Mouse (Mus musculus) stomach, embryonic 14.5 days (tissue): ENCODE measurements at regions not wholly inside any gene's neighbourhood (a gene's known extent, or its start where the extent isn't known, plus 50 kb on each side); places are given as distances from the start of the nearest gene placed in this dataset.
A peak's percentile ranks its signal among the peaks of the same experiment; 100 is the strongest.

Experiments
- ATAC-seq: fragments of 200-750 bp; cut with Nextera tagmentation; 2 replicates; pipeline ENCODE4 v1.8.0; 2017; ENCODE audit warnings: low read depth, moderate TSS enrichment; ENCODE audit not compliant: insufficient number of reproducible peaks, insufficient read depth, low FRiP score
- H3K27ac ChIP-seq: fragments of 300-500 bp; sonication (generic); 2 replicates; pipeline ENCODE4 v1.5.1; 2014; ENCODE audit warnings: mild to moderate bottlenecking, low read length, moderate library complexity, mixed read lengths
- H3K27me3 ChIP-seq: fragments of 300-500 bp; sonication (generic); 2 replicates; pipeline ENCODE4 v1.6.1; 2014; ENCODE audit warnings: low read length, control low read depth, mixed read lengths; ENCODE audit not compliant: control insufficient read depth, insufficient read depth
- H3K36me3 ChIP-seq: fragments of 300-500 bp; sonication (generic); 2 replicates; pipeline ENCODE4 v1.6.1; 2014; ENCODE audit warnings: mild to moderate bottlenecking, control low read depth, low read length, moderate library complexity, mixed read lengths; ENCODE audit not compliant: control insufficient read depth, insufficient read depth
- H3K4me1 ChIP-seq: fragments of 300-500 bp; sonication (generic); 2 replicates; pipeline ENCODE4 v1.6.1; 2014; ENCODE audit warnings: low read length, control low read depth, mixed read lengths; ENCODE audit not compliant: control insufficient read depth, insufficient read depth
- H3K4me2 ChIP-seq: fragments of 300-500 bp; sonication (generic); replicated peaks from 2 replicates; pipeline ENCODE4 v1.6.1; 2014; ENCODE audit warnings: low read depth, low read length, control low read depth
- H3K4me3 ChIP-seq: fragments of 300-500 bp; sonication (generic); 2 replicates; pipeline ENCODE4 v1.5.1; 2014; ENCODE audit warnings: low read depth, low read length, control low read depth
- H3K9ac ChIP-seq: fragments of 300-500 bp; sonication (generic); replicated peaks from 2 replicates; pipeline ENCODE4 v1.6.1; 2014; ENCODE audit warnings: low read depth, mild to moderate bottlenecking, control low read depth, low read length, moderate library complexity, mixed read lengths
- H3K9me3 ChIP-seq: fragments of 300-500 bp; sonication (generic); 2 replicates; pipeline ENCODE4 v1.6.1; 2016; ENCODE audit warnings: low read depth, low read length, control low read depth; ENCODE audit not compliant: control insufficient read depth
- WGBS: fragments of 180-500 bp; shearing (Covaris S2); extraction: QIAGEN DNeasy Blood & Tissue Kit; methylation state at CpG from one replicate; pipeline ENCODE4 v1.1.7; 2014; 5-methylcytosine and 5-hydroxymethylcytosine counted together

- no peaks in the 10 kb centered on the region; the same call in 1 of the 2 replicates for H3K4me1 ChIP-seq
- no peak overlapping the region for H3K4me3 ChIP-seq
- 76% methylated on average over 7 of the region's 7 CpGs for WGBS
- no peaks in the 10 kb centered on the region for H3K9me3 ChIP-seq
- no peaks in the 10 kb centered on the region for H3K27me3 ChIP-seq
- no peak for ATAC-seq
- H3K4me2 ChIP-seq: no peak overlapping the region
- H3K36me3 ChIP-seq: no peaks in the 10 kb centered on the region
- no peak overlapping the region for H3K9ac ChIP-seq
- H3K27ac ChIP-seq: no peak overlapping the region
Measured at GRCm38 (mm10) chr17:4834571-4834970, 159.6 kb upstream of the Arid1b start.

- Histone ChIP-seq H3K9me3 (no peaks in the 10 kb centered on the region), H3K27me3 (no peaks in the 10 kb centered on the region), H3K9ac (no peak overlapping the region), H3K36me3 (no peaks in the 10 kb centered on the region), H3K27ac (no peak overlapping the region), H3K4me1 (no peaks in the 10 kb centered on the region; the same call in 1 of the 2 replicates), H3K4me3 (no peak overlapping the region), H3K4me2 (no peak overlapping the region)
- no peak for ATAC-seq
- 70% methylated on average over 8 of the region's 8 CpGs for WGBS
Measured at GRCm38 (mm10) chr17:4835065-4835705, 158.9 kb upstream of the Arid1b start.

- Histone ChIP-seq H3K4me3 (no peak overlapping the region), H3K9ac (no peak overlapping the region), H3K36me3 (no peaks in the 10 kb centered on the region), H3K4me2 (no peak overlapping the region), H3K4me1 (no peaks in the 10 kb centered on the region), H3K27ac (no peak overlapping the region), H3K9me3 (no peaks in the 10 kb centered on the region), H3K27me3 (no peaks in the 10 kb centered on the region)
- 88% methylated on average over 3 of the region's 3 CpGs for WGBS
- ATAC-seq: no peak
Measured at GRCm38 (mm10) chr17:4840123-4840522, 154.0 kb upstream of the Arid1b start.

- no peaks in the 10 kb centered on the region for H3K9me3 ChIP-seq
- no peaks in the 10 kb centered on the region for H3K27me3 ChIP-seq
- WGBS: 85% methylated on average over 3 of the region's 3 CpGs
- H3K36me3 ChIP-seq: no peaks in the 10 kb centered on the region
- no peak overlapping the region for H3K4me3 ChIP-seq
- H3K4me2 ChIP-seq: no peak overlapping the region
- H3K4me1 ChIP-seq: no peaks in the 10 kb centered on the region
- no peak for ATAC-seq
- H3K9ac ChIP-seq: no peak overlapping the region
- H3K27ac ChIP-seq: no peak overlapping the region
Measured at GRCm38 (mm10) chr17:4858304-4858703, 135.8 kb upstream of the Arid1b start.

- H3K9ac ChIP-seq: no peak overlapping the region
- ATAC-seq: no peak
- no peaks in the 10 kb centered on the region for H3K27me3 ChIP-seq
- no peaks in the 10 kb centered on the region for H3K9me3 ChIP-seq
- H3K4me3 ChIP-seq: no peak overlapping the region
- peak overlapping the region; percentile 63; the same call in 1 of the 2 replicates for H3K27ac ChIP-seq
- no peak overlapping the region; the same call in 1 of the 2 replicates for H3K4me2 ChIP-seq
- WGBS: 74% methylated on average over 10 of the region's 10 CpGs
- H3K4me1 ChIP-seq: peaks cover 6% of the 10 kb centered on the region; the same call in 1 of the 2 replicates
- H3K36me3 ChIP-seq: no peaks in the 10 kb centered on the region
Measured at GRCm38 (mm10) chr17:4864901-4865300, 129.2 kb upstream of the Arid1b start.

GRCm38 (mm10) chr17:4865621-4866020 lies 128.5 kb upstream of the Arid1b start:
- WGBS: 26% methylated on average over 10 of the region's 10 CpGs

GRCm38 (mm10) chr17:4866026-4866896 lies 127.9 kb upstream of the Arid1b start:
- H3K9ac ChIP-seq: no peak overlapping the region
- H3K27ac ChIP-seq: peak overlapping the region; percentile 63; the same call in 1 of the 2 replicates
- peak; percentile 18; the same call in 1 of the 2 replicates for ATAC-seq
- no peaks in the 10 kb centered on the region for H3K27me3 ChIP-seq
- peak overlapping the region; percentile 35 for H3K4me2 ChIP-seq
- peaks cover 6% of the 10 kb centered on the region; the same call in 1 of the 2 replicates for H3K4me1 ChIP-seq
- no peak overlapping the region; the same call in 1 of the 2 replicates for H3K4me3 ChIP-seq
- H3K9me3 ChIP-seq: no peaks in the 10 kb centered on the region
- H3K36me3 ChIP-seq: no peaks in the 10 kb centered on the region
- 34% methylated on average over 17 of the region's 17 CpGs for WGBS

More at GRCm38 (mm10) chr17:4865621-4866020, 128.5 kb upstream of the Arid1b start:
- Histone ChIP-seq H3K4me2 (peak overlapping the region; percentile 35), H3K27ac (peak overlapping the region; percentile 63; the same call in 1 of the 2 replicates), H3K36me3 (no peaks in the 10 kb centered on the region), H3K4me3 (no peak overlapping the region; the same call in 1 of the 2 replicates), H3K9ac (no peak overlapping the region), H3K27me3 (no peaks in the 10 kb centered on the region), H3K9me3 (no peaks in the 10 kb centered on the region), H3K4me1 (peaks cover 6% of the 10 kb centered on the region; the same call in 1 of the 2 replicates)
- no peak for ATAC-seq

- ATAC-seq: no peak
- H3K27me3 ChIP-seq: no peaks in the 10 kb centered on the region
- 87% methylated on average over 5 of the region's 5 CpGs for WGBS
- H3K9ac ChIP-seq: no peak overlapping the region
- H3K9me3 ChIP-seq: no peaks in the 10 kb centered on the region
- H3K4me2 ChIP-seq: no peak overlapping the region
- H3K27ac ChIP-seq: no peak overlapping the region
- peaks cover 6% of the 10 kb centered on the region; the same call in 1 of the 2 replicates for H3K4me1 ChIP-seq
- no peaks in the 10 kb centered on the region for H3K36me3 ChIP-seq
- H3K4me3 ChIP-seq: no peak overlapping the region
Measured at GRCm38 (mm10) chr17:4867083-4867482, 127.0 kb upstream of the Arid1b start.
